Mouse (Mus musculus): ENCODE data around the gene Stx3. TPM values are rescaled to one million over a fixed set of nuclear protein-coding genes. Genes with fewer than 3 reads are reported as not detected.

Gene Stx3
- polyA plus RNA-seq, 1 experiment, result 112 TPM

GRCm38 (mm10) chr19:11730278-11730677 is 88.9 kb downstream of the Stx3 start:
- TF ChIP-seq POLR2A (IDR thresholded peaks at IDR 0.05; ENCODE audit: insufficient read depth, low read length), result no peak
- Histone ChIP-seq H3K9me3 (replicated peaks; ENCODE audit: control insufficient read depth, insufficient read depth, low read length, poor library complexity, severe bottlenecking) (no peaks in the 10 kb centered on the region), H3K4me1 (ENCODE audit: control insufficient read depth, insufficient read depth, low read length) (no peaks in the 10 kb centered on the region), H3K27me3 (ENCODE audit: control insufficient read depth, insufficient read depth, low read length, poor library complexity, severe bottlenecking) (no peaks in the 10 kb centered on the region), H3K36me3 (ENCODE audit: control insufficient read depth, insufficient read depth, low read length, poor library complexity, severe bottlenecking) (no peaks in the 10 kb centered on the region), H3K9ac (ENCODE audit: low read depth, poor library complexity, severe bottlenecking) (no peak overlapping the region), H3K4me3 (ENCODE audit: low read depth, low read length) (no peak overlapping the region), H3K27ac (ENCODE audit: insufficient read depth, low read length) (no peak overlapping the region)

- no peak overlapping the region for H3K27ac ChIP-seq (ENCODE audit: insufficient read depth, low read length)
- no peak overlapping the region for H3K4me3 ChIP-seq (ENCODE audit: low read depth, low read length)
- no peaks in the 10 kb centered on the region for H3K27me3 ChIP-seq (ENCODE audit: control insufficient read depth, insufficient read depth, low read length, poor library complexity, severe bottlenecking)
- H3K9me3 ChIP-seq (replicated peaks; ENCODE audit: control insufficient read depth, insufficient read depth, low read length, poor library complexity, severe bottlenecking), result no peaks in the 10 kb centered on the region
- TF ChIP-seq POLR2A (IDR thresholded peaks at IDR 0.05; ENCODE audit: insufficient read depth, low read length) (no peak), CTCF (IDR thresholded peaks at IDR 0.05; ENCODE audit: low read depth, low read length) (no peak), EP300 (IDR thresholded peaks at IDR 0.05; ENCODE audit: insufficient read depth, low read depth, low read length) (no peak)
- H3K9ac ChIP-seq (ENCODE audit: low read depth, poor library complexity, severe bottlenecking), result no peak overlapping the region
- no peaks in the 10 kb centered on the region for H3K4me1 ChIP-seq (ENCODE audit: control insufficient read depth, insufficient read depth, low read length)
- no peaks in the 10 kb centered on the region for H3K36me3 ChIP-seq (ENCODE audit: control insufficient read depth, insufficient read depth, low read length, poor library complexity, severe bottlenecking)
Measured at GRCm38 (mm10) chr19:11727304-11727703, 91.9 kb downstream of the Stx3 start.

GRCm38 (mm10) chr19:11725915-11726314 is 93.3 kb downstream of the Stx3 start:
- Histone ChIP-seq H3K27ac (ENCODE audit: insufficient read depth, low read length) (no peak overlapping the region), H3K4me1 (ENCODE audit: control insufficient read depth, insufficient read depth, low read length) (no peaks in the 10 kb centered on the region)
- TF ChIP-seq EP300 (IDR thresholded peaks at IDR 0.05; ENCODE audit: insufficient read depth, low read depth, low read length), result no peak
- TF ChIP-seq CTCF (IDR thresholded peaks at IDR 0.05; ENCODE audit: low read depth, low read length), result no peak
- TF ChIP-seq POLR2A (IDR thresholded peaks at IDR 0.05; ENCODE audit: insufficient read depth, low read length), result no peak

More at GRCm38 (mm10) chr19:11725915-11726314, 93.3 kb downstream of the Stx3 start:
- no peak overlapping the region for H3K9ac ChIP-seq (ENCODE audit: low read depth, poor library complexity, severe bottlenecking)
- H3K4me3 ChIP-seq (ENCODE audit: low read depth, low read length), result no peak overlapping the region
- no peaks in the 10 kb centered on the region for H3K27me3 ChIP-seq (ENCODE audit: control insufficient read depth, insufficient read depth, low read length, poor library complexity, severe bottlenecking)
- no peaks in the 10 kb centered on the region for H3K36me3 ChIP-seq (ENCODE audit: control insufficient read depth, insufficient read depth, low read length, poor library complexity, severe bottlenecking)
- H3K9me3 ChIP-seq (replicated peaks; ENCODE audit: control insufficient read depth, insufficient read depth, low read length, poor library complexity, severe bottlenecking), result no peaks in the 10 kb centered on the region

Other genes starting within 250 kb of the Stx3 start
- not detected in 2 replicates for gene Ms4a6d, start 214.6 kb downstream of the Stx3 start, polyA plus RNA-seq (2011; ENCODE audit: insufficient read depth, insufficient read length, low read depth, missing spikeins)
- not detected in 2 replicates for gene Ms4a2, start 195.7 kb downstream of the Stx3 start, polyA plus RNA-seq (2011; ENCODE audit: insufficient read depth, insufficient read length, low read depth, missing spikeins)
- not detected in 2 replicates for gene Ms4a3, start 178.6 kb downstream of the Stx3 start, polyA plus RNA-seq (2011; ENCODE audit: insufficient read depth, insufficient read length, low read depth, missing spikeins)
- gene Oosp2, start 158.8 kb downstream of the Stx3 start, polyA plus RNA-seq (2011; ENCODE audit: insufficient read depth, insufficient read length, low read depth, missing spikeins), result not detected in 2 replicates
- not detected in 2 replicates for gene Oosp1, start 128.3 kb downstream of the Stx3 start, polyA plus RNA-seq (2011; ENCODE audit: insufficient read depth, insufficient read length, low read depth, missing spikeins)
- not detected in 2 replicates for gene Oosp3, start 122.3 kb downstream of the Stx3 start, polyA plus RNA-seq (2011; ENCODE audit: insufficient read depth, insufficient read length, low read depth, missing spikeins)
- not detected in 2 replicates for gene Gif, start 71.8 kb downstream of the Stx3 start, polyA plus RNA-seq (2011; ENCODE audit: insufficient read depth, insufficient read length, low read depth, missing spikeins)
- 46.5 and 49.6 TPM in 2 replicates for gene Mrpl16, start 49.0 kb downstream of the Stx3 start, polyA plus RNA-seq (2011; ENCODE audit: insufficient read depth, insufficient read length, low read depth, missing spikeins)
- gene Olfr1417, start 19.8 kb upstream of the Stx3 start, polyA plus RNA-seq (2011; ENCODE audit: insufficient read depth, insufficient read length, low read depth, missing spikeins), result not detected in 2 replicates
- not detected in 2 replicates for gene Olfr1418, start 41.7 kb upstream of the Stx3 start, polyA plus RNA-seq (2011; ENCODE audit: insufficient read depth, insufficient read length, low read depth, missing spikeins)
- not detected in 2 replicates for gene Olfr1419, start 55.7 kb upstream of the Stx3 start, polyA plus RNA-seq (2011; ENCODE audit: insufficient read depth, insufficient read length, low read depth, missing spikeins)
- gene Olfr1420, start 67.2 kb upstream of the Stx3 start, polyA plus RNA-seq (2011; ENCODE audit: insufficient read depth, insufficient read length, low read depth, missing spikeins), result not detected in 2 replicates
- gene Patl1, start 93.0 kb upstream of the Stx3 start, polyA plus RNA-seq (2011; ENCODE audit: insufficient read depth, insufficient read length, low read depth, missing spikeins), result 42.2 and 42.6 TPM in 2 replicates
- 28.3 and 31.5 TPM in 2 replicates for gene Osbp, start 146.5 kb upstream of the Stx3 start, polyA plus RNA-seq (2011; ENCODE audit: insufficient read depth, insufficient read length, low read depth, missing spikeins)
- gene Olfr1423, start 221.9 kb upstream of the Stx3 start, polyA plus RNA-seq (2011; ENCODE audit: insufficient read depth, insufficient read length, low read depth, missing spikeins), result 0.10 TPM in 1 of 2 replicates, not detected in the other
- not detected in 2 replicates for gene Olfr1424, start 243.3 kb upstream of the Stx3 start, polyA plus RNA-seq (2011; ENCODE audit: insufficient read depth, insufficient read length, low read depth, missing spikeins)

All from ES-Bruce4 (cell line).